Mouse (Mus musculus): ENCODE results near the gene Nxnl1. TPM values are rescaled to one million over a fixed set of nuclear protein-coding genes. Genes with fewer than 3 reads are reported as not detected.

Nxnl1 gene
- polyA plus RNA-seq, 1 experiment from 2014 or later, result 0.27 TPM

GRCm38 (mm10) chr8:71554001-71554400, 12.4 kb downstream of the Nxnl1 start:
- no peak for ATAC-seq (ENCODE audit: low FRiP score, low TSS enrichment)
- Histone ChIP-seq H3K9me3 (ENCODE audit: control insufficient read depth, low read length) (no peaks in the 10 kb centered on the region), H3K27ac (ENCODE audit: low read depth, low read length) (peak overlapping the region; percentile 7; the same call in 1 of the 2 replicates), H3K4me1 (ENCODE audit: control insufficient read depth, insufficient read depth, low read length) (peaks cover 7% of the 10 kb centered on the region; the same call in 1 of the 2 replicates), H3K27me3 (ENCODE audit: control insufficient read depth, insufficient read depth, low read length) (peaks cover 10% of the 10 kb centered on the region), H3K4me3 (ENCODE audit: low read length) (no peak overlapping the region), H3K36me3 (ENCODE audit: control insufficient read depth, insufficient read depth, low read length) (no peaks in the 10 kb centered on the region), H3K4me2 (replicated peaks; ENCODE audit: low read depth, low read length) (no peak overlapping the region), H3K9ac (ENCODE audit: low read depth, low read length) (no peak overlapping the region)
- WGBS, result 76% methylated on average over 6 of the region's 6 CpGs

- Histone ChIP-seq H3K4me2 (replicated peaks; ENCODE audit: low read depth, low read length) (no peak overlapping the region), H3K4me1 (ENCODE audit: control insufficient read depth, insufficient read depth, low read length) (0 out of 2 replicates have a peak, but pooled peaks cover 6% of the 10 kb centered on the region), H3K27ac (ENCODE audit: low read depth, low read length) (peak overlapping the region; percentile 78), H3K36me3 (ENCODE audit: control insufficient read depth, insufficient read depth, low read length) (peaks cover 9% of the 10 kb centered on the region; the same call in 1 of the 2 replicates), H3K27me3 (ENCODE audit: control insufficient read depth, insufficient read depth, low read length) (no peaks in the 10 kb centered on the region; the same call in 1 of the 2 replicates), H3K9me3 (ENCODE audit: control insufficient read depth, low read length) (no peaks in the 10 kb centered on the region), H3K9ac (ENCODE audit: low read depth, low read length) (no peak overlapping the region), H3K4me3 (ENCODE audit: low read length) (no peak overlapping the region)
- WGBS, result 24% methylated on average over 6 of the region's 6 CpGs
- ATAC-seq (ENCODE audit: low FRiP score, low TSS enrichment), result peak; percentile 54
Observed at GRCm38 (mm10) chr8:71552770-71553169, 13.6 kb downstream of the Nxnl1 start.

DNA sequence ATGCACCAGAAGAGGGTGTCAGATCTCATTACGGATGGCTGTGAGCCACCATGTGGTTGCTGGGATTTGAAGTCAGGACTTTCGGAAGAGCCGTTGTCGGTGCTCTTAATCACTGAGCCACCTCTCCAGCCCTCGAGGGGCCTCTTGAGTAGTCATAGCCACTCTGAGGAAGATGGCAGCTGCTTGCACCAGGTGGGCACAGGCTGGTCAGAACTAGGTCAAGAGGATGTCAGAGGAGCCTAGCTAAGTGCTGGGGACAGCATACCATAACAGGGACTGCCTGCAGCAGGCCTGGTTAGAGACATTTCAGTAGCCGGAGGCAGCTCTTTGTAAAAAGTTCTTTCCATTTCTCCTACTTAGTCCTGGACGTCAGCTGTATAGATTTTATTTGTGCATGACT, 15.6 kb downstream of the Nxnl1 start:
- no peak overlapping the region for H3K9ac ChIP-seq (ENCODE audit: low read depth, low read length)
- H3K4me3 ChIP-seq (ENCODE audit: low read length), result no peak overlapping the region
- 68% methylated on average over 7 of the region's 7 CpGs for WGBS
- H3K36me3 ChIP-seq (ENCODE audit: control insufficient read depth, insufficient read depth, low read length), result peaks cover 27% of the 10 kb centered on the region
- ATAC-seq (ENCODE audit: low FRiP score, low TSS enrichment), result no peak
- H3K4me1 ChIP-seq (ENCODE audit: control insufficient read depth, insufficient read depth, low read length), result 0 out of 2 replicates have a peak, but pooled peaks cover 6% of the 10 kb centered on the region
- H3K27ac ChIP-seq (ENCODE audit: low read depth, low read length), result peak overlapping the region; percentile 8; the same call in 1 of the 2 replicates
- no peaks in the 10 kb centered on the region for H3K9me3 ChIP-seq (ENCODE audit: control insufficient read depth, low read length)
- H3K4me2 ChIP-seq (replicated peaks; ENCODE audit: low read depth, low read length), result no peak overlapping the region
- no peaks in the 10 kb centered on the region for H3K27me3 ChIP-seq (ENCODE audit: control insufficient read depth, insufficient read depth, low read length)

GRCm38 (mm10) chr8:71547590-71547989, 18.8 kb downstream of the Nxnl1 start:
- no peak overlapping the region for H3K4me3 ChIP-seq (ENCODE audit: low read length)
- H3K9ac ChIP-seq (ENCODE audit: low read depth, low read length), result no peak overlapping the region
- H3K27me3 ChIP-seq (ENCODE audit: control insufficient read depth, insufficient read depth, low read length), result no peaks in the 10 kb centered on the region
- H3K9me3 ChIP-seq (ENCODE audit: control insufficient read depth, low read length), result no peaks in the 10 kb centered on the region
- no peak overlapping the region for H3K4me2 ChIP-seq (replicated peaks; ENCODE audit: low read depth, low read length)
- no peak for ATAC-seq (ENCODE audit: low FRiP score, low TSS enrichment)
- H3K36me3 ChIP-seq (ENCODE audit: control insufficient read depth, insufficient read depth, low read length), result peaks cover 34% of the 10 kb centered on the region
- no peak overlapping the region for H3K27ac ChIP-seq (ENCODE audit: low read depth, low read length)
- H3K4me1 ChIP-seq (ENCODE audit: control insufficient read depth, insufficient read depth, low read length), result peaks cover 9% of the 10 kb centered on the region; the same call in 1 of the 2 replicates
- 90% methylated on average over 7 of the region's 7 CpGs for WGBS

DNA sequence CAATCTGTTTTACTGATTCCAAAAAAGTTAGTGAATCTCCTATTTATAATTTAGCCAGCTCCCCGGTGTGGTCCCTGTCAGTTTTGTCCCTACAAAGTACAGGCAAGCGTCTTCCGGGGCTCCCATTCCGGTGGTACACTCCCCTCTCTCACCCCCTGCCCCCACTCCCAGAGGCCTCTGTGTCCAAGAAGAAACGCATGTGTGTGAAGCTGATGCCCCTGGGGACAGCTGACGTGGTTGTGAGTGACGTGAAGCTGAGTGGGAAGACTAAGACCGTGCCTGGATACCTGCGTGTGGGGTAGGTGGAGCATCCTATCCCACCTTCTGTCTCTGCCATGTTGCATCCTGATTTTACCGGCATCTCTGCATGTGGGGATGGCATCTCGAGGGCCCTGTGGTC, 21.3 kb downstream of the Nxnl1 start:
- H3K4me2 ChIP-seq (replicated peaks; ENCODE audit: low read depth, low read length), result no peak overlapping the region
- no peak overlapping the region for H3K9ac ChIP-seq (ENCODE audit: low read depth, low read length)
- peaks cover 34% of the 10 kb centered on the region for H3K36me3 ChIP-seq (ENCODE audit: control insufficient read depth, insufficient read depth, low read length)
- no peaks in the 10 kb centered on the region for H3K27me3 ChIP-seq (ENCODE audit: control insufficient read depth, insufficient read depth, low read length)
- H3K4me1 ChIP-seq (ENCODE audit: control insufficient read depth, insufficient read depth, low read length), result peaks cover 6% of the 10 kb centered on the region; the same call in 1 of the 2 replicates
- WGBS, result 93% methylated on average over 11 of the region's 11 CpGs
- no peak for ATAC-seq (ENCODE audit: low FRiP score, low TSS enrichment)
- H3K9me3 ChIP-seq (ENCODE audit: control insufficient read depth, low read length), result no peaks in the 10 kb centered on the region
- H3K27ac ChIP-seq (ENCODE audit: low read depth, low read length), result no peak overlapping the region
- no peak overlapping the region for H3K4me3 ChIP-seq (ENCODE audit: low read length)

DNA sequence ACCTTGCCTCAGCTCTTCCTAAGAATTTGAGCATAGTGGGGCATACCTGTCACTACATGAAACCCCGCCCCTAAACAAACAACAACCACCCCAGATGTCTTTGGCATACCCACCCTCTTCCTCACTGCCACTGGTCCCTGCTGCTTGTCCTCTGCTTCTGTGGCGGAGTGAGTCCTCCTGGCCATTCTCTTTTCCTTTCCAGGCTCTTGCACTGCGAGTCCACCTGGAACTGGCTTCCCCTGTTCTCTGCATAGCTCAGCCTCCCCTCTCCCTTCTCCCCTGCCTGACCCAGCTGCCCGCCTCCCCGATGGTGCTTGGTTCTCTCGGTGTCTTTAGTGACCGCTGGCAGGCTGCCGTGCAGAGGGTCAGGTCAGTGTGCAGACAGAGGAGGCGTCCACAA, 22.6 kb downstream of the Nxnl1 start:
- no peak for ATAC-seq (ENCODE audit: low FRiP score, low TSS enrichment)

GRCm38 (mm10) chr8:71542632-71543343, 23.6 kb downstream of the Nxnl1 start, which contains the start of gene Mvb12a:
TSS of gene Mvb12a (plus strand) at chr8:71542922.
- H3K36me3 ChIP-seq (ENCODE audit: control insufficient read depth, insufficient read depth, low read length), result peaks cover 25% of the 10 kb centered on the region
- H3K27me3 ChIP-seq (ENCODE audit: control insufficient read depth, insufficient read depth, low read length), result no peaks in the 10 kb centered on the region
- peaks cover 6% of the 10 kb centered on the region; the same call in 1 of the 2 replicates for H3K4me1 ChIP-seq (ENCODE audit: control insufficient read depth, insufficient read depth, low read length)
- H3K9ac ChIP-seq (ENCODE audit: low read depth, low read length), result peak within 1 kb of the TSS; percentile 71
- peak; percentile 95 for ATAC-seq (ENCODE audit: low FRiP score, low TSS enrichment)
- H3K27ac ChIP-seq (ENCODE audit: low read depth, low read length), result peak within 1 kb of the TSS; percentile 14; the same call in 1 of the 2 replicates
- peak within 1 kb of the TSS; percentile 87 for H3K4me2 ChIP-seq (replicated peaks; ENCODE audit: low read depth, low read length)
- under 1% methylated on average over 55 of the region's 55 CpGs for WGBS
- H3K9me3 ChIP-seq (ENCODE audit: control insufficient read depth, low read length), result no peaks in the 10 kb centered on the region
- H3K4me3 ChIP-seq (ENCODE audit: low read length), result peak within 1 kb of the TSS; percentile 71

More for the DNA sequence above, 22.6 kb downstream of the Nxnl1 start:
- 83% methylated on average over 9 of the region's 9 CpGs for WGBS
- H3K9me3 ChIP-seq (ENCODE audit: control insufficient read depth, low read length), result no peaks in the 10 kb centered on the region
- H3K4me2 ChIP-seq (replicated peaks; ENCODE audit: low read depth, low read length), result peak overlapping the region; percentile 87
- peaks cover 34% of the 10 kb centered on the region for H3K36me3 ChIP-seq (ENCODE audit: control insufficient read depth, insufficient read depth, low read length)
- H3K27me3 ChIP-seq (ENCODE audit: control insufficient read depth, insufficient read depth, low read length), result no peaks in the 10 kb centered on the region
- no peak overlapping the region for H3K27ac ChIP-seq (ENCODE audit: low read depth, low read length)
- H3K4me3 ChIP-seq (ENCODE audit: low read length), result peak overlapping the region; percentile 71
- peaks cover 6% of the 10 kb centered on the region; the same call in 1 of the 2 replicates for H3K4me1 ChIP-seq (ENCODE audit: control insufficient read depth, insufficient read depth, low read length)
- H3K9ac ChIP-seq (ENCODE audit: low read depth, low read length), result no peak overlapping the region; the same call in 1 of the 2 replicates

GRCm38 (mm10) chr8:71537028-71537867, 29.2 kb downstream of the Nxnl1 start, which contains the start of gene Bst2:
TSS of gene Bst2 (minus strand) at chr8:71537456.
- Histone ChIP-seq H3K4me1 (ENCODE audit: control insufficient read depth, insufficient read depth, low read length) (0 out of 2 replicates have a peak, but pooled peaks cover 5% of the 10 kb centered on the region), H3K36me3 (ENCODE audit: control insufficient read depth, insufficient read depth, low read length) (no peaks in the 10 kb centered on the region), H3K27me3 (ENCODE audit: control insufficient read depth, insufficient read depth, low read length) (no peaks in the 10 kb centered on the region), H3K27ac (ENCODE audit: low read depth, low read length) (peak within 1 kb of the TSS; percentile 59; the same call in 1 of the 2 replicates), H3K4me3 (ENCODE audit: low read length) (peak within 1 kb of the TSS; percentile 34), H3K9me3 (ENCODE audit: control insufficient read depth, low read length) (no peaks in the 10 kb centered on the region), H3K4me2 (replicated peaks; ENCODE audit: low read depth, low read length) (peak within 1 kb of the TSS; percentile 50), H3K9ac (ENCODE audit: low read depth, low read length) (peak within 1 kb of the TSS; percentile 24; the same call in 1 of the 2 replicates)
- ATAC-seq (ENCODE audit: low FRiP score, low TSS enrichment), result peak; percentile 71
- 2% methylated on average over 37 of the region's 37 CpGs for WGBS
